Mouse (Mus musculus): ENCODE measurements around the gene Gm20388.

DNA sequence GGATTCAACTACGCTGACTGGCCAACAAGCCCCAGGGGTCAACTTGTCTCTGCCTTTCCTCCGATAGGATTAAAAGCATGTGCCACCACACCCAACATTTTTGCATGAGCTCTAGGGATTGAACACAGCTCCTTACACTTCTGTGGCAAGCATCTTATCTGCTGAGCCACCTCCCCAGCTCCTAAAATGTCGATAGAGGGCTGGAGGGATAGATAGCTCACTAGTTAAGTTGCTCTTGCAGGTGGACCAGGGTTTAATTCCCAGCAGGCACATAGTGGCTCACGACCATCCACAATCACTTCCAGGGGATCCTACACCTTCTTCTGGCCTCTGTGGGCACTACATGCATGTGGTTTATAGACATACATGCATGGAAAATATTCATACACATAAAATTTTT, 1251.8 kb downstream of the Gm20388 start:
- TF ChIP-seq CTCF (IDR thresholded peaks at IDR 0.05; ENCODE audit: low read depth, low read length): no peak
- TF ChIP-seq TAL1 (conservative IDR thresholded peaks at IDR 0.05; ENCODE audit: low read depth, low read length): no peak
- TF ChIP-seq GATA1 (IDR thresholded peaks at IDR 0.05; ENCODE audit: borderline replicate concordance, low read length): no peak
- TF ChIP-seq GATA2 (IDR thresholded peaks at IDR 0.05; ENCODE audit: borderline replicate concordance, low read depth, low read length): no peak

Measured in G1E (cell line).